Mouse (Mus musculus) frontal cortex, postnatal 36 days (tissue): ENCODE data around the gene Ambra1.

Source experiments
- DNase-seq, 2 experiments: peaks; one replicate each; pipeline ENCODE4 v3.0.0; 2022; ENCODE audit warnings: low spot score in 2 of 2

The Ambra1 gene

DNA sequence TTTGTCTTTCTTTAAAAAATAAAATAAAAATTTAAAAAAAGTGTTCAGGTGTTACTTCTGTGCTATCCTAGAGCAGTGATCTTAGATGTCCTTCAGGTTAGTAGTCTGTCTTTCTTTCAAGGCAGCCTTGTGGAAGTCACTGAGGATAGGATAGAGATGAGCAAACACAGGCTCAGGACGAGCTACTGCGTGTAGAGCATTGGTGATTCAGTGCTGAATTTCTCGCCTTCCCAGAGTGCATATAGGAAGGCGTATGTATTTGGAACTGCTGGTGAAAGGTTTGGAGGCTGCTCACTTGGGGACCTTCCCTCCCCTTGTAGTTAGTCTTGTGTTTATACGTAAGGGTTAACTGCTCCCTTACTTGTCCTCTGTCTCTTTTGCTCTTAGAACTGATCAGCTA, 5.3 kb downstream of the Ambra1 start:
- no peak for DNase-seq

DNA sequence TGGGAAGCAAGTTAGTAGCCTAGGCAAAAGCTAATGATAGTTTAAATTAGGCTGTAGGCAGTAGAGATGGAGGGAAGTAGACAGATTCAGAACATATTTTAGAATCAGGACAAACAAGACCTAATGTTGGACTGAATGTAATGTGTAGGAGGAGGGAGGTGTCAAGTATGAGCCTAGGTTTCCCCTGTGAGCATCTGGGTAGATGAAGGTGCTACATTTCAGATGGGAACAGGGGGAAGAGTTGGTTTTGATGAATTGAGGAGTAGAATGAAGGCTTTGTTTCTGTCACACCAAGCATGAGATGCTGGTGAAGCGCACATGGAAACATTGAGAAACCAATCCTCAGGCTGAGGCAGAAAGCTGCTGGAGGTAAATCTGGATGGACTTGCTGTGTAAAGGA, 9.7 kb downstream of the Ambra1 start:
- DNase-seq = no peak

DNA sequence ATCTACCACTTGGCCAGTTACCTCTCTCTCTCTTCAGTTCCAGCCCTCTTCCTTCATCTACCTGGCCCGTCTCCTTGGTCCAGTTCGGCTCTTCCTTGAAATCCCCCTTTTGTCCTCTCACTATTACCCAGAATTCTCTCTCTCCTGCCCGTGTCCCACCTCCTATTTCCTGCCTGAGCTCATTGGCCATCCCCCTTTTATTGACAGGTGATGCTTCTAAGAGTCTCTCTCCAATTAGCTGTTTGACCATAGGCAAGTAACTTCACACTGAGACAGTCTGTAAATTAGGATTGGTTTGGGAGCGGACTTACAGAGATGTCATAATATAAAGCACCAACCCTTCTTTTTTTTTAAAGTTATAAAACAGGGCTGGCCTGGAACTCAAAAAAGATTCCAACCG, 14.8 kb downstream of the Ambra1 start:
- no peak for DNase-seq

DNA sequence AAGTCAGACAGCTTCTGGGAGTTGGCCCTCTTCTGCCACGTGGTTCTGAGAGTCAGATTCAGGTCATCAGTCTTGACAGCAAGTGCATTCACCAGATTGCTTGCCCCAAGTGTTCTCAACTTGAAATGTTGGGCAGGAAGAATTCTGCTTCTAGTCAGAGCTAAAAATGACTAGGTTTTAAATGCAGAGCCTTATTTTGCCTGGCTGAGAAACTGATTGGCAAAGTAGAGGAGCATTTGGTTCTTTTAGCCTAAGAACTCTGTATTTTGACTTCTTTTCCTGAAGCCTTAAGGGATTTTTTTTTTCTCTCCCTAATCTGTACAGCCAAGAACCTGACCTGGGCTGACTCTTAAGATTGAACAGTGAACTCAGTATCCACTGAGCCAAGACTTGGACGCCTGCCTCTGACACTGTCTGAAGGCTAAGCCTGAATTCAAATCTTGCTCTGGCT, 19.9 kb downstream of the Ambra1 start:
- DNase-seq = peak in 1 of 2 experiments; percentile 47

DNA sequence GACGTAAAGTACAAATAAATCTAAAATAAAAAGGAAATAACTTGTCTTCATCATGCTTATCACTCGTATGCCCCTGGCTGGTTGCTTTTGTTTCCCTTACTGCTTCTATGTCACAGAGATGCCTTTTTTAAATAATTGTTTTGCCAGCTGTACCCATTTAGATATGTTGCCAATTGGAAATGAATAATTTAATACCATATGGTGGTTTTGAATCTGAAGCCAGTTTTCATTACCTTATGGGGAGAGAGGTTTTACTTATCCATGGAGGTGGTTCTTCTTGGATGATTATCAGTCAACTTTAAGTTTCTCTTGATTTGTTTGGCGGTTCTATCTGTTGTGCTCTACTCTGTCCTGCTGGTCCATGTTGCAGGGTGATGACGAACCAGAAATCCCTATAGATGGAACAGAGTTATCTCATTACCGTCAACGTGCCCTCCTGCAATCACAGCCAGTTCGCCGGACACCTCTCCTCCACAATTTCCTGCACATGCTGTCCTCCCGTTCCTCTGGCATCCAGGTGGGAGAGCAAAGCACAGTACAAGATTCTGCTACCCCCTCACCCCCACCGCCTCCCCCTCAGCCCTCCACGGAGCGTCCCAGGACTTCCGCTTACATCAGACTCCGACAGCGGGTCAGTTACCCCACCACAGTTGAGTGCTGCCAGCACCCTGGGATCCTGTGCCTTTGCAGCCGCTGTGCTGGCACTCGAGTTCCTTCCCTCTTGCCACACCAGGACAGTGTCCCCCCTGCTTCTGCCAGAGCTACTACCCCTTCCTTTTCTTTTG, 42.2 kb downstream of the Ambra1 start:
- DNase-seq = no peak

DNA sequence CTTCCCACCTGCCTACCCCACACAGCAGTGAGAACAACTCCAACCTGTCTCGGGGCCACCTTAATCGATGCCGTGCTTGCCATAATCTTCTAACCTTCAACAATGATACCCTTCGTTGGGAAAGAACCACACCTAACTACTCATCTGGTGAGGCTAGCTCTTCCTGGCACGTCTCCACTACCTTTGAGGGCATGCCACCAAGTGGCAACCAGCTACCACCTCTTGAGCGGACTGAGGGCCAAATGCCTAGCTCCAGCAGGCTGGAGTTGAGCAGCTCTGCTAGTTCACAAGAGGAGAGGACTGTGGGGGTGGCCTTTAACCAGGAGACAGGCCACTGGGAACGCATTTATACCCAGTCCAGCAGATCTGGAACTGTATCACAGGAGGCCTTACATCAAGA, 43.4 kb downstream of the Ambra1 start:
- DNase-seq = no peak

DNA sequence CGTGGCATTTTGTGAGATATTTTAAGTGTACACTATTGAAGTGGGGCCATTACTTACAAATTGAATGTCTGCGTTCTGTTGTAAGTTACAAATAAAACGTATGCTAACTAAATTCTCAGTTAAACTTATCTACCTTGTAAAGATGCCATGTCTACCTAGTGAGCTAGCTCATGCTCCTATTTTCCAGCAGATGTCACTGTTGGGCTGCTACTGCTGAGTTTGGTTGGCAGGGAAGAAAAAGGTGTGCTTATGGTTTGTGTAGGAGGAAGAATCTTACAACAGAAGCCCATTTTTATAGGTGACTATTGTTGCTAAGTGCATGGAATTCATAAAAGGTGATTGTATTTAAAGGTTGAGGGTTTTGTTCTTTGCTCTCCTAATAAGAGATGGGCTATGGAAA, 49.2 kb downstream of the Ambra1 start:
- DNase-seq = no peak

DNA sequence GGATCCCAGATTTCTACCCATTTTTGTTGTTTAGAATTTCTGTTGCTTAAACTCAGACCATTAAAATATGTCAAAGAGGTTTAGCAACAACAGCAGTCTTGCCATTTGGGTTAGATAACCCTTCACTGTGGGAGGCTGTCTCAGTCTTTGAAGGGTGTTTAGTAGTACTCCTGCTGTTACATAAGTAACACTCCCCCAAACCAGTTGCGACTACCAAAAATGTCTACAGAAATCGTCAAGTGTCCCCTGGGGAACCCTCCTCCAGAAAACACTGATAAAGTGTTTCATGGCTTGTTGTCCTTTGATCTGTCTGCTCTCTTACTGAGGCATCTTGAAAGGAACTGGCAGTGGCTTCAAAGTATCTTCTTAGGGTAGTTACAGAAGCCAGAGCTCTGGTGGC, 61.7 kb downstream of the Ambra1 start:
- peak; percentile 15 to 62 for DNase-seq

DNA sequence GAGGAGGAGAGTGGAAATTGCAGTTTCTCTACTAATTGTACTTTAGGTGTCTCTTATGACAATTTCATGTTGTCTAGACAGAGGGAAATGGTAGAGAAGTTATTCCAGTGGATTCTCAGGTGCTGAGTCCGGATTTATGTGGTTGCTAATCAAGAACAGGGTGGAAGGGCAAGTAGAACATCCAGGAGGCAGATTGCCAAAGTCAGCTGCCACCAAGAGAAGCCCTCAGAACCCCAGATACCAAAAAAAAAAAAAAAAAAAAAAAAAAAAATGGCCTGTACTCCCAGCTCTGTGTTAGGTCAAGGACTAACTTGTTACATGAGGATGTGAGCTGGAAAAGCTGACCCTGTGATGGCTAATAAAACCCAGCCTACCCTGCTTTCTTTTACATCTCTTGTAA, 62.4 kb downstream of the Ambra1 start:
- DNase-seq = no peak

DNA sequence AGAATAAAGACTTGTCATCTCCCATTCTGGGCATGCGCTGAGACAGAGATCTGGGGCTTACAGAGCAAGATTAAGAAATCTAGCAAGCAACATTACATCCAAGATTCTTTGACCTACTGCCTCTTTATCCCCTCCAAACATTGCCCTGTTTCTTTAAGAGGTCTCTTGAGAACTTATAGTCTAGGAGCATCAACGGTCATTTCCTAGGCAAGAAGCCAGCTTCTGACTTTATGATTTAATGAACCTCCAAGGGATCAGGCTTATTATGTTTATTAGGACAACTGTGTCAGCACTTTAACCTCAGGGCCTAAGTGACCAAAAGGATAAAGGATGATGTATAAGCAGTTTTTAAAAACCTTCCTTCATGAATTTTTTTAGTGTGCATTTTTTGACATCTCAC, 64.5 kb downstream of the Ambra1 start:
- no peak for DNase-seq

DNA sequence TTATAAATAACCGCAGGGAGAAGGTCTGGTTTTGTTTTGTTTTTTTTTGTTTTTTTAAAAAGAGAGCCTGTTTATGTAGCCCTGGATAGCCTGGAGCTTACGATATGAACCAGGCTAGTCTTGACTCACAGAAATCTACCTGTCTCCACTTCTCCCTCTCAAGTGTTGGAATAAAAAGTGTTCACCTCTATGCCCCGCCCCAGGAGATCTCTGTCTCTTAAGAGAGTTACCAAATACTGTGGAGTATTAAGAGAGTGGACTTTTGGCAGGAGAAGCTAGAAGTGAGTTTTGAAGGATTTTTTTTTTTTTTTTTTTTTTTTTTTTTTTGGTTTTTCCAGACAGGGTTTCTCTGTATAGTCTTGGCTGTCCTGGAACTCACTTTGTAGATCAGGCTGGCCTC, 65.2 kb downstream of the Ambra1 start:
- DNase-seq = no peak

DNA sequence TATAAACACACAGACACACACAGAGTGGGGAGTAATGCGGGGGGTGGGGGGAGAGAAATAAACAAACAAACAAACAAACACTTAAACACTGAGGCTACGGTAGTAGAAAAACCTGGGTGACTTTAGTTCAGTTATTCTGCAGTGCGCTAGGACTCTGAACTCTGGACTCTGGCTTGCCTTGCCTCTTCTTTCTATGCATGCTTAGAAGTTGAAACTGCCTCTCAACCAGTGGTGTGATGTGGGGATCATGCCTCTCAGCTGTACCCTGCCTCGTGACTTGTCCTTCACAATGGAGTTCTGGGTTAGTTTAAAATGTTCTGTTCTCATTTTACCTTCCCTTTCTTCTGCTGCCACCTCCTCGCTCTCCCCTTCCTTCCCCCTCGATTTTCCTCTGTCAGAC, 81.5 kb downstream of the Ambra1 start:
- no peak for DNase-seq

DNA sequence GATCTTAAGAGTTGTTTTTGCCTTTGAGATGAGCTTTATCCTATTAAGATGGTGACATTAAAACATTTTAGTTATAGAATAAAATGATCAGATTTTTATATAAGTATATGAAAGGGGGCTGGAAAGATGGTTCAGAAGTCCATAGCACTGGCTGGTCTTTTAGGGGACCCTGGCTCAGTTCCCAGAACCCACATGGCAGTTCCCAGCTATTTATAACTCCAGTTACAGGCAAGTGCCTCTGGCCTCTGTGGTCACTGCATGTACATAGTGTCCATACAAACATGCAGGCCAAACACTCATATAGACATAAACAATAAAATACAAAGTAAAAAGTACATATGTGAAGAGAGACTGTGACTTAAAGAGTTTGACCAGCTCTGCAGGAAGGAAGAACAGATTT, 86.8 kb downstream of the Ambra1 start:
- DNase-seq = no peak

DNA sequence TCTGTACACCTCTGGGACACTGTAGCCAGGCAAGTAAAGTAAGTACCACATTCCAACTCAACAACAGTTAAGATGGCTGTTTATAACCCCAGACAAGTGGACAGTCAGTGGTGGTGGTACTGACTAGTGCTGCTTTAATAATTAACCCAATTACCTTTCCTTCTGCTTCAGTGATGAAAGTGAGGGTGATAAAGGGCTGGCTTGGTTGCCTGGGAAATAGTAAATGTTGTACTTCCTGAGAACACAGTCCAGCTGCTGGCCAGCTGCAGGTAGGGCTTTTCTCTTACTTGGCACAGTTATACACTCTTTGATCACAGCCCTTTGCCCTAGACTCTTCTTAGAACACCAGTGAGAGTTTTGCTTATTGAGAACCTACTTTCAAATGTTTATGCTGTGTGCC, 102.3 kb downstream of the Ambra1 start:
- no peak for DNase-seq

DNA sequence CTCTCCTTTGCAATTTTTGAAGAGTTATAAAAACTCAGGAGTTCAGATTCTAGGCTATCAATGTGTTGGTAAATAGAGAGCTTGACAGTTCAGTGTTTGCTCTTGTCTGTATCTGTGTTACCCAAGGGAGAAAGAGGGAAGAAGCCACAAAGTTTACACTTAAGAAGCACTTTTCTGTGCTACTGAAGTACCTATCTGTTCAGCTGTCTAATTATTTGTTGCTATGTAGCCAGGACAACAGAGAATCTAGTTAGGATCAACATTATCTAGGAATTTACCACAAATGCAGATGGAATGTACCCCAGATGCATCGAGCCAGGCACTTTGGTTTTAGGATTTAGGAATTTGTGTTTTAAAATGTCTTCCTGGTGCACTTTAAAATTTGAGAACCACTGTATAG, 104.3 kb downstream of the Ambra1 start:
- no peak for DNase-seq

DNA sequence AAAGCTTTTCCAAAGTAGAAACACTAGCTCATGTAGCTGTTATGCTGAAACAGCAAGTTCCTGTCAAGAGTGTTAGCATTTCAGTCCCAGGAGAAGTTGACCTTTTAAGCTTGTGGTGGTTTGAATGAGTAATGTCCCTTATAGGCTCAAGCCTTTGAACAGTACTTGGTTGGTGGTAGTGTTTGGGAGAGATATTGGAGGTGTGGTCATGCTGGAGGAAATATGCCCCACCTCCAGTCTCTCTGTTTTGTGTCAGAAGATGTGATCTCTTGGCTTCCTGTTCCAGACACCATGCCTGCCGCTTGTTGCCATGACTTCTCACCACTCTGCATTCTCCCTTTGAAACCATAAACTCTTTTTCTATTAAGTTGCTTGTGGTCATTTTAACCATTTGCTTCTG, 105.1 kb downstream of the Ambra1 start:
- DNase-seq = no peak

DNA sequence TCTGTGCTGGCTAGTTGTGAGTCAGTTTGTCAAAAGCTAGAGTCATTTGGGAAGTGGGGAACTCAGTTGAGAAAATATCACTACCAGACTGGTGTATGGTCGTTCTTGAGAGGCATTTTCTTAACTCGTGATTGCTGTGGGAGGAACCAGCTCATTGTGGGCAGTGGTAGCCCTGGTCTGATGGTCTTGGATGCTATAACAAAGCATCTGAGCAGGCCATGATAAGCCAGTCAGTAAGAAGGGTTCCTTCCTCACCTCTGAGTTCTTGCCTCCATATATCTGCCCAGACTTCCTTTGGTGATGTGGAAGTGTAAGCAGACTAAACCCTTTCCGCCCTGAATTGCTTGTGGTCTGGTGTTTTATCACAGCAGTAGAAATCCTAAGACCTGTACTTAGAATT, 105.7 kb downstream of the Ambra1 start:
- no peak for DNase-seq

DNA sequence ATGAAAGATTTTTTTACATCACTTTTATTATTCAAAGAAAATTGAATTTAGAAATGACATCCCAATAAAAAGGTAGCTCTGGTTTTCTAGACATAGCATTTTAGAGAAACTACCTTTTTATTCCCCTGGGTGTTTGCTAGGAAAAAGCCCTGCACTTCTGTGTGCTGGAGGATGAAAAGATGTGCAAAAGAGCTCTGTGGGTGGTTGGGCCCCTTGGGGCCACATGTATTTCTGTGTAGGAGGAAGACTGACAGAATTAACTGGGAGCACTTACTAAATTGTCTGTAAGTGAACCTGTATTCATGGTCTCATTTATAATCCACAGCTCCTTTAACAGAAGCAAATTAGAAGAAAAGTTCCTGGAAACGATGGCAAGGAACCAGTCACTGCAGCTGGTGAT, 114.2 kb downstream of the Ambra1 start:
- DNase-seq = peak; percentile 15 to 51

DNA sequence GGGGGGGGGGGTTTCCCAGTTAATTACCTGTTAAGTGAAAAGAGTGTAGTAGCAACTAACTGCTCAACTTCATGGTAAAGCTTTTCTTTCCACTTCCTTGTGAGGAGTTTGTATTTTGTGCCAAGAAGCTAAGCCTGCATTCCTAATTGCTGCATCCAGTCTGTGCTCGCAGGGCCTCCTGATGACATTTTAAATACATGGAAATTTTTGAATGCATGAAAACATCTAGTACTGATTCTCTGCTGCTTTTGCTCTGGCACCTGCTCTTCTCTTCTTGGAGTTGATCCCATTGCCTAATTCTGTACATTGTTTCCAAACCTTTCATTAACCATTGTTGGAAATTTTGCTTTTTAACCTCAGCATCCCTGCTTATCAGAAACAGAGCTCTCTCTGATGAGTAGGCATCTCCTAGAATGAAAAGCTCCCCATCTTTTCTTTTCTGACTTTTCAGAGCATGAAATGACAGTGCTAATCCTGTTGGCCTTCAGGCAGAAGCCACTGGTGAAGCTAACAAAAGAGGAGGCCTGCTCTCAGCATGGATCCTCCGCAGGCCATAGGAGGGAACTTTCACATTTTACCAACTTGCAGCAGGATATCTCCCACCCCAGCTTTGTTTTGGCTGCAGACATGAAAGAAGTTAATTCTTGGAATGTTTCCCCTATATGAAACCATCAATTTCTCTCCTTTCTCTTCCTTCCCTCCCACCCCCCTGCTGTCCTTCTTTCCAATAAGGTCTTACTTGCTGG, 122.7 kb downstream of the Ambra1 start:
- no peak for DNase-seq

DNA sequence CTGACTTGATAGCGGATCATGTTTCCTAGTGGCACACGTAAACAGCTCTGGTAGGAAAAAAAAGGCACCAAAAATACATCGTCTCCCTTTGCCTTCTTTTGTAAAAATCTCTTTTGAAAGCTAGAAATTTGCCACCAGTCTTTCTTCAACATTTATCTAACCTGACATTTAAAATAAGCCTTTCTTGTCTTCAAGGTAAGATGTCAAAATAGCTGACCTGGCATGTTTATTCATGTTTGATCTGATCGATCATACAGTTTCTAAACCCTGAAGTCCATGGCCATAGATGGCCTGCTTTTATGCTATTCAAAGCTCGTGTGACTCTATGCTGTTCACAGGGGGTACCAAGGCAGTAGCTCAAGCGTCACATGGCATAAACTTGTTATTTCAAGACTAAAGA, 124.6 kb downstream of the Ambra1 start:
- no peak for DNase-seq

DNA sequence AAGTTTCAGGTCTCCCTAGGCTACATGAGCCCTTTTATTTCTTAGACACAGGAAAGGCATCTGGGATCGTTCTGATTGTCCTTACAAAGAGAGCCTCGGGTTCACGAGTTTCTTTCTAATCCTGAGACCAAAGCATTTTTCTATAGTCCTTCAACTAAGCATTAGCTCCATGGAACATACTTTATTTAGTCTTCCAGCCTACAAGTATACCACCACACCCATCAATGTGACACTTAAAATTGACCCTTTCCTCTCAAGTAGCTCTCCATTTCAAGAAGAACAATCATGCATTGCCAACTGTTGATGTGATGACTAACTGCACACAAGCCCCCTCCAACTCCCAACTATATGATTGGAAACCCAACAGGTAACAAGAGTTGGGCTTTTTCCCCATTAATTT, 127.0 kb downstream of the Ambra1 start:
- no peak for DNase-seq

DNA sequence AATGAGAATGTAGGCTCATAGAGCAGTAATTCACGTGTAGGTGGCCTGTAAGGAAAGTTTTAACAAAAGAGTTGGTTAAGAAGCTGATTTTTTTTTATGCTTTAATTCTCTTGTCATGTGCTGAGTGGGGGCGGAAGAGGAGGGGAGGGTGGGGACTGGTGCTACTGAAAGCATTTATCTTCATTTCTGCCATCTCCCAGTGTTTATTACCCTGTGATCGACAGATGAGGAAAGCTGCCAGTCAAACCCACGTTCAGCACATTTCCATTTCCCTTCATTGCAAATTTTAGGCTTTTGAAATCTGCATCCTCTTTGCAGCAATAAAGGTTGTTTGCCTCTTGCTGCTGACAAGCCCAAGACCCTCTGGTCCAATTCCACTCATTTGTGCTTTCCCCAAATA, 129.5 kb downstream of the Ambra1 start:
- peak in 1 of 2 experiments; percentile 7 for DNase-seq

DNA sequence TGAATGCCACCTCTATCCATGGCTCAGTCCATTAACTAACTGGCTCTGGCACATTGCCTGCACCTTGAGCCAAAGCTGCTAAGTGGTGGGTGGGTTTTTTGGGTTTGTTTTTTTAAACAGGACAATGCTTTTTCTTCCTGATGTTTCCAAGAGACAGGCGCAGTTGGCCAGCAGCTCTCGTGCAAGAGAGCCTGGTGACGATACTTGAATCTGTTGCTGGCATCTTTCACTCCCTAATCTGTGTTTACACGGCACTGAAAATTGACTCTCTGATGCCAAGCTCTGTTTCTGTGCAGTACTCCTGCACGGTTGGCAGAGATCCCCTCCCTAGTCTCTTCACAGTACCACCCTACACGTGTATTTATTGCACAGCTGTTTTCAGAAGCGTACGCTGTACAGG, 140.8 kb downstream of the Ambra1 start:
- peak; percentile 30 to 43 for DNase-seq
